Mouse (Mus musculus): ENCODE results near the gene Rcan3. TPM values are rescaled to one million over a fixed set of nuclear protein-coding genes. Genes with fewer than 3 reads are reported as not detected.

Rcan3 gene
- polyA plus RNA-seq (2012; ENCODE audit: low replicate concordance) = 3.4 and 12.1 TPM in 2 replicates

GRCm38 (mm10) chr4:135433443-135434394 lies at the start of gene Rcan3:
Rcan3 (minus strand) TSS chr4:135433853.

GRCm38 (mm10) chr4:135397991-135398390 lies 35.7 kb downstream of the Rcan3 start, which contains the start of gene Ncmap:
Ncmap (minus strand) TSS chr4:135398227.

Other genes with a start within 250 kb of the Rcan3 start
- 26.5 and 28.7 TPM in 2 replicates for gene Clic4, start 161.0 kb downstream of the Rcan3 start, polyA plus RNA-seq (2012; ENCODE audit: low replicate concordance)
- 774 and 1,273 TPM in 2 replicates for gene Srrm1, start 80.5 kb downstream of the Rcan3 start, polyA plus RNA-seq (2012; ENCODE audit: low replicate concordance)
- gene Ncmap, start 35.6 kb downstream of the Rcan3 start, polyA plus RNA-seq (2012; ENCODE audit: low replicate concordance) = 1.7 TPM in 2 replicates
- 0.17 TPM in 1 of 2 replicates, not detected in the other for gene Stpg1, start 60.9 kb upstream of the Rcan3 start, polyA plus RNA-seq (2012; ENCODE audit: low replicate concordance)
- gene Nipal3, start 61.2 kb upstream of the Rcan3 start, polyA plus RNA-seq (2012; ENCODE audit: low replicate concordance) = 43.7 and 141 TPM in 2 replicates
- gene Grhl3, start 139.8 kb upstream of the Rcan3 start, polyA plus RNA-seq (2012; ENCODE audit: low replicate concordance) = not detected in 2 replicates

Measured in leukemia stem cell, adult 10-12 weeks (primary cell).